ENCODE assay signal across 7 mouse cellular contexts in the genomic region with DNA sequence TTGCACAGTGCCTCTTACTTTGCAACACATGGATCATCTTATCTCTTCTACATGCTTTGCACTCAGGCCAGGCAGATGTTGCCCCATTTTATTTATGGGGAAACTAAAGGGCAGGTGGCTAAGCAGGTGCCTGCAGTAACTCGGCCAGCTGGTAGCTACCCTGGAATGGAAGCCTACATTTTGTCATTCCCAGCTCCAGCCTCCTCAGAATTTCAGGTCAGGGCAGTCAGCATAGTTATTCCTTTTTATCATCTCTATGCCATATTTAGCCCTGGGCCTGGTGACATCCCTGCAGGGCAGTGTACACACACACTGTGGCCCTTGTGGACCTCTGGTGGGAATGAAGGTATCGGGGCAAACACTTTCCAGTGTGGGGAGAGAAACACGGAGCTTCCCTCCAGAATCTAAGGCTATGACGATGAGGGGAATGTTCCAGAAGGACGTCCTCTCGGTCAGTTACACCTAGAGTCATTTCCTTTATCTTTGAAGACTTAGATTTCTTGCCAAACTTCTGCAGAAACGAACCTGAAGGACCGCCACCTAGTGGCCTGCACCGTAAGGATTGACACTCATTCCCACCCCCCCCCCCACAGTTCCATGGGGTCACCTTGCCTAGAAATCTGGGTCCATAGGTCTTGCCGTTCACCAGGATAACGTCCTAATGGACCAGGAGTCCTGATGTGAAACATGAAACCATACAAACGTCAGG.
DNase-seq lines count a peak whose midpoint lies in the region; ATAC-seq and TF ChIP-seq lines count a peak whose summit lies in the region.

No protein-coding gene starts in this region.

- DNase-seq in midbrain, postnatal 0 days (ENCODE audit: low spot score), result no peak
- DNase-seq in T-cell, adult 2 months (ENCODE audit: low spot score), result peak; percentile 49
- DNase-seq in cerebellum, postnatal 36 days, result peak; percentile 29 to 44
- peak; percentile 25 for DNase-seq in retina, postnatal 1 day
- DNase-seq in yolk sac, embryonic 10.5 days (ENCODE audit: low spot score), result no peak

- no peaks in the 10 kb centered on the region for H3K4me1 ChIP-seq in midbrain, postnatal 0 days (ENCODE audit: insufficient read depth, low read length)
- H3K4me1 ChIP-seq in midbrain, embryonic 13.5 days (replicated peaks), result no peaks in the 10 kb centered on the region

- no peak overlapping the region for H3K4me3 ChIP-seq in midbrain, postnatal 0 days (ENCODE audit: low read depth, low read length)
- H3K4me3 ChIP-seq in midbrain, embryonic 13.5 days (replicated peaks), result no peak overlapping the region

- no peak for ATAC-seq in midbrain, postnatal 0 days (ENCODE audit: low FRiP score)
- ATAC-seq in midbrain, embryonic 13.5 days, result no peak
- ATAC-seq in inflammation-experienced regulatory T-cells, adult 6 months, result peak; percentile 62

- no peak overlapping the region for H3K4me2 ChIP-seq in midbrain, postnatal 0 days (ENCODE audit: low read depth, low read length, poor library complexity, severe bottlenecking)
- no peak overlapping the region for H3K4me2 ChIP-seq in midbrain, embryonic 13.5 days (replicated peaks)

- no peaks in the 10 kb centered on the region for H3K9me3 ChIP-seq in midbrain, postnatal 0 days (ENCODE audit: low read length)
- no peaks in the 10 kb centered on the region for H3K9me3 ChIP-seq in midbrain, embryonic 13.5 days

- 43% methylated on average over 12 of the region's 12 CpGs for WGBS in midbrain, postnatal 0 days
- 43% methylated on average over 12 of the region's 12 CpGs for WGBS in midbrain, embryonic 13.5 days

- no peaks in the 10 kb centered on the region for H3K36me3 ChIP-seq in midbrain, postnatal 0 days (ENCODE audit: insufficient read depth, low read length)
- H3K36me3 ChIP-seq in midbrain, embryonic 13.5 days, result no peaks in the 10 kb centered on the region

- no peaks in the 10 kb centered on the region for H3K27me3 ChIP-seq in midbrain, postnatal 0 days (ENCODE audit: insufficient read depth, low read length)
- H3K27me3 ChIP-seq in midbrain, embryonic 13.5 days, result no peaks in the 10 kb centered on the region

- no peak overlapping the region for H3K27ac ChIP-seq in midbrain, postnatal 0 days (ENCODE audit: low read depth, low read length)
- H3K27ac ChIP-seq in midbrain, embryonic 13.5 days, result no peak overlapping the region

- TF ChIP-seq CTCF in midbrain, postnatal 0 days (IDR thresholded peaks at IDR 0.05), result peak; percentile 54

- no peak overlapping the region for H3K9ac ChIP-seq in midbrain, postnatal 0 days (replicated peaks; ENCODE audit: low read length, poor library complexity, severe bottlenecking)
- no peak overlapping the region for H3K9ac ChIP-seq in midbrain, embryonic 13.5 days (replicated peaks)

Comparison
In these comparisons a context has a peak if more than half of its experiments do, and no peak if none do; other contexts are left out.
1. DNase-seq: peak in T-cell, adult 2 months (single experiment), cerebellum, postnatal 36 days (2 of 2) and retina, postnatal 1 day (single experiment); none in midbrain, postnatal 0 days (single experiment) and yolk sac, embryonic 10.5 days (single experiment).